Mouse (Mus musculus): ENCODE measurements around the gene Sppl2a. TPM values are rescaled to one million over a fixed set of nuclear protein-coding genes. Genes with fewer than 3 reads are reported as not detected.

Sppl2a gene
- polyA plus RNA-seq, 1 experiment from 2014 or later, result 50.4 TPM

GRCm38 (mm10) chr2:126877991-126878390 lies 55.0 kb downstream of the Sppl2a start:
- H3K27me3 ChIP-seq (replicated peaks; ENCODE audit: control insufficient read depth, insufficient read depth, low read length), result no peaks in the 10 kb centered on the region
- H3K4me3 ChIP-seq (replicated peaks; ENCODE audit: low read length), result no peak overlapping the region
- H3K36me3 ChIP-seq (ENCODE audit: control insufficient read depth, insufficient read depth), result no peaks in the 10 kb centered on the region
- H3K4me2 ChIP-seq (ENCODE audit: low read length), result no peak overlapping the region
- ATAC-seq, result no peak
- H3K4me1 ChIP-seq (replicated peaks; ENCODE audit: control insufficient read depth, insufficient read depth, low read length), result peaks cover 16% of the 10 kb centered on the region
- 96% methylated on average over 1 of the region's 1 CpGs for WGBS
- H3K9me3 ChIP-seq (ENCODE audit: control insufficient read depth, low read length), result no peaks in the 10 kb centered on the region
- H3K9ac ChIP-seq (replicated peaks; ENCODE audit: low read depth, low read length), result no peak overlapping the region
- H3K27ac ChIP-seq (ENCODE audit: low read length), result no peak overlapping the region

GRCm38 (mm10) chr2:126875871-126876796 lies 56.9 kb downstream of the Sppl2a start, which contains the start of gene Trpm7:
Gene Trpm7 (minus strand): TSS chr2:126876230.
- peak within 1 kb of the TSS; percentile 96 for H3K27ac ChIP-seq (ENCODE audit: low read length)
- H3K9ac ChIP-seq (replicated peaks; ENCODE audit: low read depth, low read length), result peak within 1 kb of the TSS; percentile 82
- H3K36me3 ChIP-seq (ENCODE audit: control insufficient read depth, insufficient read depth), result no peaks in the 10 kb centered on the region
- ATAC-seq, result peak; percentile 99
- H3K4me1 ChIP-seq (replicated peaks; ENCODE audit: control insufficient read depth, insufficient read depth, low read length), result peaks cover 16% of the 10 kb centered on the region
- H3K27me3 ChIP-seq (replicated peaks; ENCODE audit: control insufficient read depth, insufficient read depth, low read length), result no peaks in the 10 kb centered on the region
- peak within 1 kb of the TSS; percentile 89 for H3K4me2 ChIP-seq (ENCODE audit: low read length)
- peak within 1 kb of the TSS; percentile 63 for H3K4me3 ChIP-seq (replicated peaks; ENCODE audit: low read length)
- WGBS, result under 1% methylated on average over 81 of the region's 81 CpGs
- H3K9me3 ChIP-seq (ENCODE audit: control insufficient read depth, low read length), result no peaks in the 10 kb centered on the region

- WGBS, result under 1% methylated on average over 18 of the region's 18 CpGs
- peak; percentile 67 for ATAC-seq
- H3K27me3 ChIP-seq (replicated peaks; ENCODE audit: control insufficient read depth, insufficient read depth, low read length), result no peaks in the 10 kb centered on the region
These were observed 57.6 kb downstream of the Sppl2a start for GRCm38 (mm10) chr2:126875516-126875835.

GRCm38 (mm10) chr2:126874809-126875515 lies 58.1 kb downstream of the Sppl2a start:
- H3K4me3 ChIP-seq (replicated peaks; ENCODE audit: low read length), result peak overlapping the region; percentile 63
- 23% methylated on average over 13 of the region's 13 CpGs for WGBS
- no peak for ATAC-seq

More at GRCm38 (mm10) chr2:126875516-126875835, 57.6 kb downstream of the Sppl2a start:
- peak overlapping the region; percentile 63 for H3K4me3 ChIP-seq (replicated peaks; ENCODE audit: low read length)
- H3K9ac ChIP-seq (replicated peaks; ENCODE audit: low read depth, low read length), result peak overlapping the region; percentile 82
- peak overlapping the region; percentile 96 for H3K27ac ChIP-seq (ENCODE audit: low read length)
- H3K4me1 ChIP-seq (replicated peaks; ENCODE audit: control insufficient read depth, insufficient read depth, low read length), result peaks cover 16% of the 10 kb centered on the region
- H3K9me3 ChIP-seq (ENCODE audit: control insufficient read depth, low read length), result no peaks in the 10 kb centered on the region
- peak overlapping the region; percentile 89 for H3K4me2 ChIP-seq (ENCODE audit: low read length)
- no peaks in the 10 kb centered on the region for H3K36me3 ChIP-seq (ENCODE audit: control insufficient read depth, insufficient read depth)

GRCm38 (mm10) chr2:126866301-126866700 lies 66.7 kb downstream of the Sppl2a start:
- H3K9ac ChIP-seq (replicated peaks; ENCODE audit: low read depth, low read length), result no peak overlapping the region
- no peak for ATAC-seq
- H3K36me3 ChIP-seq (ENCODE audit: control insufficient read depth, insufficient read depth), result no peaks in the 10 kb centered on the region
- no peaks in the 10 kb centered on the region for H3K9me3 ChIP-seq (ENCODE audit: control insufficient read depth, low read length)
- H3K4me2 ChIP-seq (ENCODE audit: low read length), result no peak overlapping the region
- H3K27ac ChIP-seq (ENCODE audit: low read length), result no peak overlapping the region
- no peaks in the 10 kb centered on the region for H3K27me3 ChIP-seq (replicated peaks; ENCODE audit: control insufficient read depth, insufficient read depth, low read length)
- H3K4me3 ChIP-seq (replicated peaks; ENCODE audit: low read length), result no peak overlapping the region
- 94% methylated on average over 1 of the region's 1 CpGs for WGBS
- no peaks in the 10 kb centered on the region for H3K4me1 ChIP-seq (replicated peaks; ENCODE audit: control insufficient read depth, insufficient read depth, low read length)

More at GRCm38 (mm10) chr2:126874809-126875515, 58.1 kb downstream of the Sppl2a start:
- peak overlapping the region; percentile 89 for H3K4me2 ChIP-seq (ENCODE audit: low read length)
- H3K36me3 ChIP-seq (ENCODE audit: control insufficient read depth, insufficient read depth), result no peaks in the 10 kb centered on the region
- H3K27ac ChIP-seq (ENCODE audit: low read length), result peak overlapping the region; percentile 96
- peaks cover 16% of the 10 kb centered on the region for H3K4me1 ChIP-seq (replicated peaks; ENCODE audit: control insufficient read depth, insufficient read depth, low read length)
- H3K9ac ChIP-seq (replicated peaks; ENCODE audit: low read depth, low read length), result peak overlapping the region; percentile 82
- H3K27me3 ChIP-seq (replicated peaks; ENCODE audit: control insufficient read depth, insufficient read depth, low read length), result no peaks in the 10 kb centered on the region
- no peaks in the 10 kb centered on the region for H3K9me3 ChIP-seq (ENCODE audit: control insufficient read depth, low read length)

- WGBS, result 92% methylated on average over 10 of the region's 10 CpGs
- H3K4me3 ChIP-seq (replicated peaks; ENCODE audit: low read length), result no peak overlapping the region
- H3K9me3 ChIP-seq (ENCODE audit: control insufficient read depth, low read length), result no peaks in the 10 kb centered on the region
- H3K4me2 ChIP-seq (ENCODE audit: low read length), result no peak overlapping the region
- no peaks in the 10 kb centered on the region for H3K27me3 ChIP-seq (replicated peaks; ENCODE audit: control insufficient read depth, insufficient read depth, low read length)
- H3K4me1 ChIP-seq (replicated peaks; ENCODE audit: control insufficient read depth, insufficient read depth, low read length), result no peaks in the 10 kb centered on the region
- no peaks in the 10 kb centered on the region for H3K36me3 ChIP-seq (ENCODE audit: control insufficient read depth, insufficient read depth)
- ATAC-seq, result no peak
- H3K9ac ChIP-seq (replicated peaks; ENCODE audit: low read depth, low read length), result no peak overlapping the region
- no peak overlapping the region for H3K27ac ChIP-seq (ENCODE audit: low read length)
These were observed 67.4 kb downstream of the Sppl2a start for GRCm38 (mm10) chr2:126865501-126866199.

GRCm38 (mm10) chr2:126865026-126865425 lies 68.0 kb downstream of the Sppl2a start:
- 91% methylated on average over 3 of the region's 3 CpGs for WGBS
- Histone ChIP-seq H3K4me3 (replicated peaks; ENCODE audit: low read length) (no peak overlapping the region), H3K36me3 (ENCODE audit: control insufficient read depth, insufficient read depth) (no peaks in the 10 kb centered on the region), H3K4me1 (replicated peaks; ENCODE audit: control insufficient read depth, insufficient read depth, low read length) (no peaks in the 10 kb centered on the region), H3K4me2 (ENCODE audit: low read length) (no peak overlapping the region), H3K9me3 (ENCODE audit: control insufficient read depth, low read length) (no peaks in the 10 kb centered on the region), H3K27me3 (replicated peaks; ENCODE audit: control insufficient read depth, insufficient read depth, low read length) (no peaks in the 10 kb centered on the region), H3K9ac (replicated peaks; ENCODE audit: low read depth, low read length) (no peak overlapping the region), H3K27ac (ENCODE audit: low read length) (no peak overlapping the region)
- no peak for ATAC-seq

GRCm38 (mm10) chr2:126844751-126845150 lies 88.3 kb downstream of the Sppl2a start:
- WGBS, result 91% methylated on average over 4 of the region's 4 CpGs
- no peaks in the 10 kb centered on the region for H3K9me3 ChIP-seq (ENCODE audit: control insufficient read depth, low read length)
- no peaks in the 10 kb centered on the region for H3K27me3 ChIP-seq (replicated peaks; ENCODE audit: control insufficient read depth, insufficient read depth, low read length)
- no peak overlapping the region for H3K27ac ChIP-seq (ENCODE audit: low read length)
- peaks cover 5% of the 10 kb centered on the region; the same call in 1 of the 2 replicates for H3K36me3 ChIP-seq (ENCODE audit: control insufficient read depth, insufficient read depth)
- no peak overlapping the region for H3K4me3 ChIP-seq (replicated peaks; ENCODE audit: low read length)
- H3K9ac ChIP-seq (replicated peaks; ENCODE audit: low read depth, low read length), result no peak overlapping the region
- H3K4me2 ChIP-seq (ENCODE audit: low read length), result no peak overlapping the region
- no peak for ATAC-seq
- H3K4me1 ChIP-seq (replicated peaks; ENCODE audit: control insufficient read depth, insufficient read depth, low read length), result no peaks in the 10 kb centered on the region
